Mouse (Mus musculus) heart, postnatal 14 days (tissue): ENCODE data around the gene Dtx1. TPM values are rescaled to one million over a fixed set of nuclear protein-coding genes. Genes with fewer than 3 reads are reported as not detected.
A peak's percentile ranks its signal among the peaks of the same experiment; 100 is the strongest.

Source experiments
- DNase-seq, 2 experiments: peaks; one replicate each; pipeline ENCODE4 v3.0.0; 2021 to 2022
- intact Hi-C: fragments of 180-260 bp; cut with DNase I; formaldehyde crosslinking; loops from one replicate; pipeline ENCODE4 v1.15.1; 2025
- total RNA-seq, 2 experiments: library from RNA; stranded (reverse); gene quantifications; 2 replicates each; pipeline ENCODE4 v1.2.3; 2021

The Dtx1 gene
- total RNA-seq, 2 experiments from 2014 or later, result 1.3 to 3.1 TPM

DNA sequence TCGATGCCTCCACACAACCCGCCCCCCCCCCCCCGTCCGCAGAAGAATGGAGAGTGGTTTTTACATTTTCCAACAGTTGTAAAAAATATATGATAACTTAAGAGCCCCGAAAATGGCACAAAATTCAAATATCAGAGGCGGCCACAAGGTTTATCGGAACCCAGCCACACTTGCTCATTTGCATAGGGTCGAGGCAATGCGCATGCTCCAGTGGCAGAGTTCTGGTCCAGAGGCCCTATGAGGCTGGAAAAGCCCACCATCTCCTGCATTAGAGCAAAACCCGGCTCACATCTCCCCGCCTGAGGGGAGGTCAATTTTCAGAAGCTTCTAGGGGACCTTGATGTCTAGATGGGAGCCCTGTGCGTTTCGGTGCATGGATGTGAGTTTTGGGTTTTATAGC lies 4.8 kb downstream of the Dtx1 start:
- intact Hi-C loops, result no loop called here
- DNase-seq, result no peak

GRCm38 (mm10) chr5:120706541-120706940 lies 5.2 kb downstream of the Dtx1 start:
- intact Hi-C loops, result no loop called here
- DNase-seq, result peak in 1 of 2 experiments; percentile 22

DNA sequence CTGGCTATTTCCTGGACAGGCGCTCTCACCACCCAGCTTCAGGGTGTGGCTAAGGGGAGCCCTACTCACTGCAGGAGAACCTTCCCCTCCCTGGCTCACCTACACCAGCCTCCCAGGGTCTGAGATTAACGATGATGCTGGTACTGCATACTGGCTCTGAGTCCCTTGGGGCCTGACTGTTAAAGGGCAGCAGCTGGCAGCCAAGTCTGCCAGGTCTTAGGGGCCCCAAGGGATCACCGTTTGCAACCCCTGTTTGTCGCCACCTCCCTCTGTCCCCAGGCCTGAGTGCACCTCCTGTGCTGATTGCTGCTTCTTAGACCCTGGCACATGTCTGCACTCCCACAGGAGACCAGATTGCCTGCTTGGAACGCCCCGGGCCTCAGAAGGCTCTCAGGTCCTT lies 7.3 kb downstream of the Dtx1 start:
- DNase-seq, result no peak
- intact Hi-C loops, result no loop called here

DNA sequence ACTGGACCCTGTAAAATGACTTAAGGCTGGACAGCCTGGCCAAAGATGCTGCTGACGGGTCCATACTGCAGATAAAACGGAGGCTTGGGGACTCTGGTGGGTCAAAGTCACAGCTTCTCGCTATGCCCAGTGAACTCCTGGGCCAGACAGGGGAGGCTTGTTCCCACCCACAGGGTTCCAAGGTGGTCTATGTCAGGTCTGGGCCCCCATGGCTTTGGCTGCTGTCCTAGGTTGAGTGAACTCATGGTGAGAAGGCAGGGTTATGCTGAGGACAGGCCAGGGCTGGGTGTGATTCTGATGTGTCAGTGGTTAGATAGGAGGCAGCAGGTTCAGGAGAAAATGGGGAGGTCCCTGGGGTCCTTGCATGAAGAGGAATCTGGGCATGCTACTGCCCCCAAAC lies 8.1 kb downstream of the Dtx1 start:
- DNase-seq, result no peak
- intact Hi-C loops, result no loop called here

DNA sequence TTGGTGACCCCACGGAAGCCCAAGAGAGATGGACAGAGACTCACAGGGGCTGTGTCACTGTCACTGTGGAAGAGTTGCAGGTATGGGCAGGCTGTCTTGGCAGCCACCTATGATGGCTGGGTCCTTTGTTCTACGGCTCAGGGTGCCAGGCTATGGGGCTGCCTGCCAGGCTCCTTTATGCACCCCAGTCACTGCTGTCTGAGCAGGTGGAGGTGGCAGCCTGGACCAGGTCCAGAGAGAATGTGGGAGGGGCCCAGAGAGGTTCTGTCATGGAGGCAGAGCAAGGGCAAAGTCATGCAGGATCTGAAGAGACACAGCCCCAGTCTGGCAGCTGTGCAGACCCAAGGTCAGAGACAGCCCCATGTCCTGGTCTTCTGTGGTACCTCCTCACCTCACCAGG lies 8.8 kb downstream of the Dtx1 start:
- DNase-seq, result no peak
- intact Hi-C loops, result no loop called here

DNA sequence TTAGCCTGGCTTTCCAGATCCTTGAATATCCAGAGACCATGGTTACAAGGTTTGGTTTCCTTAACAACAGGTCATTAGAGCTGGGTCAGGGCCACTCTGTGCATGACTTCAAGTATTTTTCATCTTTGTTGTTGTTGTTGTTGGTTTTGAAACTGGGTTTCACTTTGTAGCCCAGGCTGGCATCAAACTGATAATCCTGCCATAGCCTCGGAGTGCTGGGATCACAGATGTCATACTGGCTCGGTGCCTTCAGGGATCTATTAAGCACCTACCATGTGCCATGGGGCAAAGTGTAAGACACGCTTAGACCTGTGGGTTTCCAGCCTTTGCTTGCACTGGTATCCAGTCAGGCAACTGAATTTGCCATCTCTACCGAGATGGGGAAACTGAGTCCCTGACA lies 9.3 kb downstream of the Dtx1 start:
- intact Hi-C loops, result no loop called here

DNA sequence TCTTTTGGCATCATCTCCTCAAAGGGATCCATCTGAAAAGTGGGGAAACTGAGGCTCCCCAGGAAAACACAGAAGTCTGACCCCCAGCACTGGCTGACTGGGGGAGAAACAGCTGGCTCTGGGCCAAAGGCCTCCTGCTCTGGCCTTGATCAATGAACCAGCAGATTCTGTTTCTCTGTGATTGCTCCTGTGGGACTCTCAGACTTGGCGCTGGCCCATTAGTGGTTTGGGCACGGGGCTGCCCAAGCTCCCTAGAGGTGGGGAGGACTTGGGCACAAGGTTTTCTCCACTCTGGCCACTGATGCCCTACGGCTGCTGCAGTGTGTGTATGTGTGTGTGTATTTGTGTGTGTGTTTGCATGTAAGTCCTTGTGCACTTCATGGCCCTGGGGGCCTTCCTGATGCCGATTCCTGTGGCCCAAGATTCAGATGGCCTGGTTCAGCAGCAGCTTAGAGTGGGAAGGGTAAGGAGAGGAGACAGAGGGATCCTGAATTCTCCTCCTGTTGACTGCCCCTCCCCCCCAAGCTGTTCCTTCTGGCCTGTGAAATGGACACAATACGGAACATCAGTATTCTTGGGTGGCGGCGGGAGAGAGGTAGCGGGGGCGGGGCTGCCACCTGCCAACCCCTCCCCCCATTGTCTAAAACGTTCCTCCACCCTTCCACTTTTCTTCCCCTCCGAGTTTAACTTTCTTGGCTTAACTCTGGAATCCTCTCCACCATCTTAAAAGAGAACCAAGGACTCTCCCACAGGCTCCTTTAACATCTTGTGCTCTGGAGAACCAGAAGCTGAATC lies 10.5 kb downstream of the Dtx1 start:
- no peak for DNase-seq

More for the DNA sequence above, 9.3 kb downstream of the Dtx1 start:
- no peak for DNase-seq

DNA sequence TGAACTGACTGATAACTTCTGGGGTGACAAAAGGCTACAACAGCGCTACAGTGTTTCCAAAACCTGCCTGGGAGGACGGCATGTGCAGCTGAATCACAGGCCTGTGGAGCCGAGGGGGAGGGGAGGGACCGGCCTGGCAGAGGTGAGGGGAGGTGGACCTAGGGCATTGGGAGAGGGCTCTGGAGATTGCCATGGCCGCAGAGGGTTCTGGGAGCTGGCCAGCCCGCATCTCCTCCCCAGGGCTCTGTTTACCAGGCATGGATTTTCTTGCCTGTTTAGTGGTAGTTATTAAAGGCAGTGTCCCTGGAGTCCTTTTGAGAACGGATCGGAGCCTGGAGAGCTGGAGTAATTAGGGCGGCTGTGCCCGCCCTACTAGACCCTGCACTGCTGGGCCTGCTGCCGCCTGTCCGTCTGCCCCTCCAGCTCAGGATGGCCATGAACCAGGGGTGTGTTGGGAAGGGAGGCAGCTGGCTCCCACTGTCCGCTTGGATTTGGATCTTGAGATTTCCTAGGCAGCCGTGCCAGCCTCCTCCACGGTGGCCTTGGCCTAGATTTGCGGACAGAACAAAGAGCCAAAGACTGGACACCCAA lies 12.8 kb downstream of the Dtx1 start:
- intact Hi-C loops, result no loop called here
- DNase-seq, result peak in 1 of 2 experiments; percentile 31

More for the DNA sequence above, 10.5 kb downstream of the Dtx1 start:
- intact Hi-C loops, result no loop called here

DNA sequence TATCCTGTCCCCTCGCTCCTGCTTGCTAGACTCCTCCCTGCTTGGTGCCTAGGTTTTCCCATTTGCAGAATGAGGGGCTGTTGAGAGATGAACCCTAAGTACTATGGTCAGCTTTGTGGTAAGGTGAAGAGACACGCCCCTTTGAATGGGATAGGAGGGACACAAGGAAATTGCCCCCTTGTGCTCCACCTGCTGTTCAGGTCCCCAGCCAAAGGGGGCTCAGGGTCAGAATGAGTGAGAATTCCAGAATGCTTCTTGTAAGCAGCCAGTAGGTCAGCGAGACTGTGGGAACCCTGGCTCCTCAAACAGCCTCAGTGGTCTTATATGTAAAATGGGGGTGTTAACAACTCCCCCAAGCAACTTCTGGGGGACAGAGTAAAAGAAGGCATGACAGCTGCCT lies 13.5 kb downstream of the Dtx1 start:
- intact Hi-C loops, result no loop called here
- DNase-seq, result no peak

DNA sequence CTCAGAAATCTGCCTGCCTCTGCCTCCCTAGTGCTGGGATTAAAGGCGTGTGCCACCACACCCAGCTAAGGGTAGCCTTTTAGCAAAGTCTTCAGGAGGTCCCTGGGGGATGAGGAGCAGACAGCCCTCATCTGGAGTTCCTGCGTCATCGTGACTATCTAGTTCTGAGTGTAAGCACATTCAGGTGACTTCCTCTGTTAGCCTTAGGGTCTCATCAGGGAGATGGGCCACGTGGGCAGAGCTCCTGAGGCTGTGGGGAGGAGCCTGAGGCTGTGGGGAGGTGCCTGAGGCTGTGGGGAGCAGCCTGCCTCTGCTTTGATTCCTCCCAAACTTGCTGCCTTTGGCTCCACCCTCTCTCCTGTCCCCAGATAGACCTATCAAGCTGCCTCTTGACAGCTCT lies 14.9 kb downstream of the Dtx1 start:
- intact Hi-C loops, result no loop called here
- no peak for DNase-seq

GRCm38 (mm10) chr5:120696057-120696743 lies 15.5 kb downstream of the Dtx1 start:
- intact Hi-C loops, result no loop called here
- no peak for DNase-seq

- no peak for DNase-seq
- intact Hi-C loops, result no loop called here
Observed at GRCm38 (mm10) chr5:120694695-120695074, 17.0 kb downstream of the Dtx1 start.

- intact Hi-C loops, result no loop called here
- DNase-seq, result no peak
Observed at GRCm38 (mm10) chr5:120693931-120694694, 17.6 kb downstream of the Dtx1 start.

DNA sequence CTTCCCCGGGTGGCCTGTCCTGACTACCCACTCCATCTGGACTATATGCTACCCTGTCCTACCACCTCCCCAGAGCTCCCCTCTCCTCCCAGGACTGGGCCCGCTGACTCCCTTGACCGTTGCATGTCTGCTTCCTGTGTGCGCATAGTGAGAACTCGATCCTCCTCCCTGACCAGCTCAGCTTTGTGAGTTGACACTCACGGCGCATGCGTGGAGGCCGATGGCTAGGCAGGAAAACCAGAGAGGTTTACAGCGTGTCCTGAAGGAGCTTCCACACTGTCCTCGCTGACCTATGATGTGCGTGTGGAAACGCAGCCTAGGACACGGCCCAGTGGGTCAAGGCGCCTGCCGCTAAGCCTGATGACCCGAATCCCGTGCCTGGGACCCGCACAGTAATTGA lies 19.7 kb downstream of the Dtx1 start:
- no peak for DNase-seq
- intact Hi-C loops, result no loop called here

- intact Hi-C loops, result no loop called here
- no peak for DNase-seq
Observed at GRCm38 (mm10) chr5:120690417-120690816, 21.3 kb downstream of the Dtx1 start.

DNA sequence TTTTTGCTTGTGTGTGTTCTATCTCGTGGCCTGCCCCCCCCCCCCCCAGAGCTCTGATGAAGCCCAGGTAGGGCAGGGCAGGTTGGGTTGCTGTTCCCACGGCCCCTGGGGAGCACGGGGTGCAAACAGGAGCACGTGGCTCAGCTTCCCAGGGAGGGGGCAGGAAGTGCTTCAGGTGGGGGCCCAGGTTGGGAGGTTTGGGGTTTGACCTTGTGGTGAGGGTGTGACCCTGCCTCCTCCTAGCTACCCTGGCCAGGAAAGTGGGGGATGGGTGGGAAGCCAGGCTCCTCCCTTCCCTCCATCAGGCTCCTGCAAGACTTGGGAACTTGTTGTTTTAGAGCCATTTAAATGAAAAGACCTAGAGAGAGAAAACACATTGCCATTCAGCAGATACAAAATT lies 23.3 kb downstream of the Dtx1 start:
- no peak for DNase-seq
- intact Hi-C loops, result no loop called here

- intact Hi-C loops, result no loop called here
- no peak for DNase-seq
Observed at GRCm38 (mm10) chr5:120687897-120688296, 23.8 kb downstream of the Dtx1 start.

- intact Hi-C loops, result no loop called here
Observed at GRCm38 (mm10) chr5:120687484-120687851, 24.3 kb downstream of the Dtx1 start.

DNA sequence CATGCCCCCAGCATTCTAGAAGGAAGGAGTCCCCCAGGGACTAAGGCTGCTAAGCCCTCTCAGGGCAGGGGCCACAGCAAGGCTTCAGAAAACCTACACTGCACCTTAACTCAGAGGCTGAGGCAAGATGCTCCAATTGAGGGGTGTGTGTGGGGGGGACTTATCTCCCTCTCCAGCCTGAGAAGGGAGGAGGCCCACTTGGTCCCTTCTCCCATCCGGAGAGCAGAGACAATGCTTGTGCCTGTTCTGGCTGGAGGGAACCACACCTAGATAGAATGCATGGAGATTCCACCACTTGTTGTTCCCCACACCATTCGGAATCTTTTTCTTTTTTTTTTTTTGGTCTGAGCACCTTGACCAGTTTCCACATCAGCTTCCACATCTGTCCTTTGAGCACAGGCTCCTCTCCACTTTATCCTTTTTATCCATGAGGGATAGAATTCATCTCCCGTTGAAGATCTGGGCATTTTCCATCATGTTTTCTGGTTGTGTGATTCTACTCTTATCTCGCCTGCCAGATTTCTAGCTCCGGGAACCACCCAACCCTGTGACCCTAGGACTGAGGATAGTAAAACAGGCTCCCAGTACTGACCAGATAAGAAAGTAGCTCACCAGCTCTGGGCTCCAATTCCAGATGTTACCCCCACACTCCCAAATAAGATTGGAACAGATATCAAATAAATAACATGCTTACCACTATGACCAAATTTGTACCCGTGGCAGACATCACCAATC lies 24.8 kb downstream of the Dtx1 start:
- no peak for DNase-seq
- intact Hi-C loops, result no loop called here

More at GRCm38 (mm10) chr5:120687484-120687851, 24.3 kb downstream of the Dtx1 start:
- no peak for DNase-seq

GRCm38 (mm10) chr5:120685678-120686077 lies 26.0 kb downstream of the Dtx1 start:
- intact Hi-C loops, result no loop called here
- DNase-seq, result no peak
